Mouse (Mus musculus) left cerebral cortex, adult 2 months (tissue): Measurements from ENCODE around the gene Fbxl5. TPM values are rescaled to one million over a fixed set of nuclear protein-coding genes. Genes with fewer than 3 reads are reported as not detected.

Source experiments
- DNase-seq, 2 experiments: peaks; one replicate each; pipeline ENCODE4 v3.0.0; 2021 to 2022; ENCODE audit warnings: low spot score in 2 of 2, mixed read lengths in 1 of 2; ENCODE audit errors: extremely low spot score in 1 of 2
- H3K27ac ChIP-seq: fragments of 200-600 bp; 2 replicates; pipeline ENCODE4 v1.8.1; 2022
- H3K4me3 ChIP-seq: fragments of 200-600 bp; 2 replicates; pipeline ENCODE4 v1.8.1; 2022
- CTCF ChIP-seq: fragments of 200-600 bp; IDR thresholded peaks from 2 replicates; pipeline ENCODE4 v1.8.1; 2022; ENCODE audit warnings: antibody characterized with exemption, mild to moderate bottlenecking, moderate library complexity
- intact Hi-C: fragments of 180-260 bp; cut with DNase I; formaldehyde crosslinking; loops from one replicate; pipeline ENCODE4 v1.15.1; 2025
- total RNA-seq, 2 experiments: library from RNA; stranded (reverse); gene quantifications; 2 replicates each; pipeline ENCODE4 v1.2.3; 2021

Gene Fbxl5
- total RNA-seq, 2 experiments from 2014 or later = 85.3 to 92.2 TPM

GRCm38 (mm10) chr5:43824580-43824979 lies 3.1 kb upstream of the Fbxl5 start:
- Histone ChIP-seq H3K27ac (no peak overlapping the region), H3K4me3 (no peak overlapping the region)
- DNase-seq = no peak
- intact Hi-C loops = loop anchor here (10.0 kb wide), 1 partner anchor 150 kb away; no protein-coding TSS in a partner anchor
- TF ChIP-seq CTCF = no peak

- intact Hi-C loops = loop anchor here (10.0 kb wide), 1 partner anchor 148 kb away; no protein-coding TSS in a partner anchor
- H3K27ac ChIP-seq = no peak overlapping the region
Observed at GRCm38 (mm10) chr5:43822824-43823223, 1.4 kb upstream of the Fbxl5 start.

GRCm38 (mm10) chr5:43822199-43822598 lies 761 bp upstream of the Fbxl5 start:
- H3K4me3 ChIP-seq = no peak overlapping the region
- intact Hi-C loops = loop anchor here (10.0 kb wide), 1 partner anchor 147 kb away; no protein-coding TSS in a partner anchor

More at GRCm38 (mm10) chr5:43822824-43823223, 1.4 kb upstream of the Fbxl5 start:
- no peak for TF ChIP-seq CTCF
- H3K4me3 ChIP-seq = no peak overlapping the region
- DNase-seq = no peak

GRCm38 (mm10) chr5:43820785-43821184 lies 653 bp downstream of the Fbxl5 start:
- Histone ChIP-seq H3K4me3 (no peak overlapping the region), H3K27ac (no peak overlapping the region)
- no peak for TF ChIP-seq CTCF
- intact Hi-C loops = loop anchor here (10.0 kb wide), 1 partner anchor 146 kb away; no protein-coding TSS in a partner anchor
- no peak for DNase-seq

More at GRCm38 (mm10) chr5:43822199-43822598, 761 bp upstream of the Fbxl5 start:
- TF ChIP-seq CTCF = no peak
- H3K27ac ChIP-seq = no peak overlapping the region
- no peak for DNase-seq

GRCm38 (mm10) chr5:43818695-43819094 lies 2.7 kb downstream of the Fbxl5 start, which contains the start of gene Bst1:
TSS of gene Bst1 (plus strand) at chr5:43818885.
- intact Hi-C loops = no loop called here
- H3K27ac ChIP-seq = no peak within 1 kb of the TSS
- no peak for DNase-seq
- no peak within 1 kb of the TSS for H3K4me3 ChIP-seq
- TF ChIP-seq CTCF = no peak

- intact Hi-C loops = no loop called here
- no peak for DNase-seq
- no peak overlapping the region for H3K4me3 ChIP-seq
- TF ChIP-seq CTCF = no peak
- H3K27ac ChIP-seq = no peak overlapping the region
Observed at GRCm38 (mm10) chr5:43815769-43816168, 5.7 kb downstream of the Fbxl5 start.

GRCm38 (mm10) chr5:43814536-43814935 lies 6.9 kb downstream of the Fbxl5 start:
- no peak for DNase-seq
- Histone ChIP-seq H3K4me3 (no peak overlapping the region), H3K27ac (no peak overlapping the region)
- intact Hi-C loops = no loop called here
- no peak for TF ChIP-seq CTCF

GRCm38 (mm10) chr5:43810427-43811062 lies 10.9 kb downstream of the Fbxl5 start:
- intact Hi-C loops = no loop called here
- Histone ChIP-seq H3K4me3 (no peak overlapping the region), H3K27ac (no peak overlapping the region)
- no peak for TF ChIP-seq CTCF
- no peak for DNase-seq

- TF ChIP-seq CTCF = no peak
- intact Hi-C loops = no loop called here
- H3K4me3 ChIP-seq = peak overlapping the region; percentile 53
- DNase-seq = peak; percentile 79 to 83
- peak overlapping the region; percentile 73 for H3K27ac ChIP-seq
Observed at GRCm38 (mm10) chr5:43807744-43808696, 13.4 kb downstream of the Fbxl5 start.

- intact Hi-C loops = no loop called here
- H3K4me3 ChIP-seq = no peak overlapping the region
- H3K27ac ChIP-seq = no peak overlapping the region
- no peak for TF ChIP-seq CTCF
- no peak for DNase-seq
Observed at GRCm38 (mm10) chr5:43806914-43807313, 14.5 kb downstream of the Fbxl5 start.

- intact Hi-C loops = no loop called here
- Histone ChIP-seq H3K27ac (no peak overlapping the region), H3K4me3 (no peak overlapping the region)
- no peak for TF ChIP-seq CTCF
- no peak for DNase-seq
Observed at GRCm38 (mm10) chr5:43806340-43806739, 15.1 kb downstream of the Fbxl5 start.

- no peak for TF ChIP-seq CTCF
- DNase-seq = no peak
- intact Hi-C loops = no loop called here
- Histone ChIP-seq H3K4me3 (no peak overlapping the region), H3K27ac (no peak overlapping the region)
Observed at GRCm38 (mm10) chr5:43805401-43805800, 16.0 kb downstream of the Fbxl5 start.
